Mouse (Mus musculus): Measurements from ENCODE around the gene Fam136a. TPM values are rescaled to one million over a fixed set of nuclear protein-coding genes. Genes with fewer than 3 reads are reported as not detected.
"Not testable (repeated sequence)": the region's sequence is repeated elsewhere in the genome, so short reads cannot be mapped to it uniquely, and the experiment has no call there.

Gene Fam136a
- total RNA-seq (2021), result 10 to 100 TPM; 11.3 to 12.6 TPM
- long read RNA-seq, experiment 1, transcript Fam136a-201 (3 exons, 1,643 nt), result major isoform, 31 of 33 reads
- long read RNA-seq, experiment 1, partial matches to known transcripts, result 0 of 33 reads
- long read RNA-seq, experiment 1, other reads (novel, unspliced or antisense), result 2 of 33 reads
- long read RNA-seq, experiment 2, transcript Fam136a-201 (3 exons, 1,643 nt), result major isoform, 31 of 34 reads
- long read RNA-seq, experiment 2, partial matches to known transcripts, result 0 of 34 reads
- long read RNA-seq, experiment 2, other reads (novel, unspliced or antisense), result 3 of 34 reads

DNA sequence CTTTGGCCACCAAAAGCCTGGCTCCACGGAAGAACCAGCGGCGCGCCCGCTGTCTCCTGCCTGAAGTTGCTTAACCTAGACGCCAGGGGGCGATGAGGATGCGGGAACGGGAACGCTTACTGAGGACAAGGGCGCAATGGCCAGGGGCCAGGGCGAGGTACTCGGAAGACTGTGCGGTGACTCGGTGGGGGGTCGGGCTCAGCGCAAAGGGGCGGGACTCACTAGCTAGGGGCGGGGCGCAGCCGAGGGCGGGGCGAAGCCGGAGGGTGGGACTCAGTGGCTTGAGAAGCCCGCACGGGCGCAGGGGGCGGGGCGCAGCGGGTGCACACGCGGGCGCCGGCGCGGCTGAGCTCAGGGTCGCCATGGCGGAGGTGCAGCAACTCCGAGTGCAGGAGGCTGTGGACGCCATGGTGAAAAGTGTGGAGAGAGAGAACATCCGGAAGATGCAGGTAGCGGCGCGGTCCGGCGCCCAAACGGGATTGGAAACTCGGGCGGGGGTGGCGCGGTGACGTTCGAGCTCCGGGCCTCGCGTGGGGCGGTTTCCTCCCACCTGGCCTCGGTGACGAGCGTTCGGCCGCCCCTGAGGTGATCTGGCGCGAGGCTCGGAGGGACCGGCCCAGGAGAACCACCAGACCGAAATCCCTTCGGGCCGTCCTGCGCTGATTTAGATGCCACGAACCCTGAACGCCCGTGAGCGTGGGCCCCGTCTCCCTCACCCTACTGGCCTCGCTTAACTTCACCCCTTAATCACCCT is at the start of gene Fam136a:
Fam136a (plus strand) TSS at position 276 of the 754 bp plus-strand sequence.
- peak; percentile 97 for DNase-seq (ENCODE audit: low spot score)

DNA sequence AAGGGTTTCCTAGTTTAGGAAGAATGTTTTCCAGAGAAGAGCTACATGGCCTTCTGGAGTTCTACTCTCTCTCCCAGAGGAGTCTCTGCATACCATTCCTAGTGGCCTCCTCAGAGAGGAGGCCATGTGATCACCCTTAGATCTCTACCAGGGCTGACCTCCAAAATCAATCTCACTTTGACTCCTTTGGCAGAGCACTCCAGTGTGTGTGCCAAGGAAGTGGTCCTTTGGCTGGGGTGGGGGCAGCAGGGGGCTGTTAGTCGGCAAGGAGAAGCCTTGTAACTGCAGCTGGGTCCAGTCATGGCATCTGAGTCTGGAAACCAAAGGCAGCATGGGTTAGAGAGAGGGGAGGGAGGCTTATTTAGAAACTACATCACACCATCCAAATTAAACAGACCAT is 48.4 kb upstream of the Fam136a start:
- no peak for DNase-seq (ENCODE audit: low spot score)

DNA sequence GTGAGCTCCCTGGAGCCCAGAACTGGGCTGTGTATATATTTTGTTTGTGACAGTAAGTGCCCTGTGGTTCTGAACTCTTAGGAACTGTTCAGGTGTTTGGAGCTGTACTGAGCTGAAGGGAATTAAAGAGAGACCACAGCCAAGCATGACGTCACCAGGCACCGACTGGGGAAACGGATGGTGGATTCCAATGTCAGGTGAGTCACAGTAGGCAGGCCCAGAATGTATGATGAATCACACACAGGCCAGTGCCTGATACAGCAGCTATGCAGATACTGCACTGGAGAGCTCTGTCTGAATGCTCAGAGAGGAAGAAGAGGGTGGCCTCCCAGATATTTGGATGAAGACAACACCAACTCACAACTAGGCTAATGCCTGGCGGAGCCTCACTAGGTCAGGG is 46.6 kb upstream of the Fam136a start:
- DNase-seq (ENCODE audit: low spot score), result no peak

DNA sequence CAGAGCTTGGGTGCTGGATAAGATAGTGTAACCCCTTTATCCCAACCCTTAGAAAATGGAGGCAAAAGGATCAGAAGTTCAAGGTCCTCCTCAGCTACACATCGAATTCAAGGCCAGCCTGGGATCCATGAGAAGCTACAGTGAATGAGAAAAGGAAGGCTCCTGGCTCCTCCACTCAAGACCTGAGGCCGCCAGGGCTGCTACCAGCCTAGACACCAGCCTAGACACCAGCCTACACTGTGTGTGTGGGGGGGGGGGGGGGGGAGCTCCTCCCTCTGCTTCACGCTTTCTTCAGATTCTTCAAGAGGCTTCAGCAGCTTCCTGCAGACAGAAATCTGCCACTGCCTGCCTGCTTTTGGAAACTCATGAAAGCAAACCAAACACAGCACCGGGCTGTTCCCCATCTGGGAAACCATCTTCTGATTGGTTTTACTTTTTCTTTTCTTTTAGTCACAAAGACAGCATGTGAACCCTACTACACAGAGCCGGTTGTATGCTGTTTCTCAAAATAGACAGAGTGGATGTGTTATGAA is 43.3 kb upstream of the Fam136a start:
- DNase-seq (ENCODE audit: low spot score), result no peak

DNA sequence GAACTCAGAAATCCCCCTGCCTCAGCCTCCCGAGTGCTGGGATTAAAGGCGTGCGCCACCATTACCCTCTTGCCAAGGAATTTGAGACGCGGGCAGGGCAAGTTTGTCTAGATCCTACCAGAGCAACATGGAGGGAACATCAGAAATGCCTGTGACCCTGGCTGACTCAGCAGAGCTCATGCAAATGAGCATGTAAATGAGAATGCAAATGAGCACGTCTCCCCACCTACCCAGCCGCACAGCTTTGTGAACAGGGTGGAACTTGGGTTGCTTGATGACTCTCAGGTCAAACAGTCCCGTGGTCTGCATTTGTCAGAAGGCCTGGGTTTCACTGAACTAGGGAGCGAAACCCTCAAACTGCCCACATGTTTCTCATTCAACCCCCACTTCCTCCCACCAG is 42.5 kb upstream of the Fam136a start:
- DNase-seq (ENCODE audit: low spot score), result no peak

DNA sequence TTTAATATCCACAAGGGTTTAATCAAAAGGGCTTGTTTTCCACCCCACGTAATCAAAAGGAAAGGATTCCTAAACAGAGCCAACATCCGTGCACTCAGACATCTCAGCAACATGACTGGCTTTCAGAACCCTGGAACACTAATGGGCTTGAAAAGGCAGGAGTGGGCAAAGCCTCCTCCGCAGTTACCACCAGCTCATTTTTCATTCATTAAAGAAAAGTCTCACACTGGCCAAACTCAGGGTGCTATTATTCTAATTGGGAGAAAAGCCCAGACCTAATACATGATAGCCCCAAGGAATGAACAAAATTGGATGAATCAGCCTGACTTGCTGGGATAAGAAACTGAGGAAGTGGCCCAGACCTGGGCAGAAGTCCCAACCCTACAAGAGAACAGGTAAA is 41.0 kb upstream of the Fam136a start:
- no peak for DNase-seq (ENCODE audit: low spot score)

DNA sequence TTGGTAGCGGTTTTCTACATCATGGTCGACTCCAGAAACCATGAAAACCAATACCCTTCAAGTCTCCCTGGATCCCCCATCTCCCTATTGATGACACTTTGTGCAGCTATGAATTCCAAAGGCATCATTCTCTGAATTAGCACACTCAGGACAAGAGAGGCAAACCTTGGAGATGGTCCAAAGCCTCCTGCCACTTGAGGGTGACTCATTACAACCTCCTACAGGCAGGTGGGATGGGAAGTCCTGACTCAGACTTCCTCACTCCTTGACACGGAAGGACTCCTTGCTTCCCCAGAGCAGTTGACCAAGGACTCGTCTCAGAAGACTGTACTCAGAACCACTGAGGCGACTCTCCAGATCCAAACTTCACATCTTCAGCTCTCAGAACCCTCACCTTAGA is 39.8 kb upstream of the Fam136a start:
- no peak for DNase-seq (ENCODE audit: low spot score)

DNA sequence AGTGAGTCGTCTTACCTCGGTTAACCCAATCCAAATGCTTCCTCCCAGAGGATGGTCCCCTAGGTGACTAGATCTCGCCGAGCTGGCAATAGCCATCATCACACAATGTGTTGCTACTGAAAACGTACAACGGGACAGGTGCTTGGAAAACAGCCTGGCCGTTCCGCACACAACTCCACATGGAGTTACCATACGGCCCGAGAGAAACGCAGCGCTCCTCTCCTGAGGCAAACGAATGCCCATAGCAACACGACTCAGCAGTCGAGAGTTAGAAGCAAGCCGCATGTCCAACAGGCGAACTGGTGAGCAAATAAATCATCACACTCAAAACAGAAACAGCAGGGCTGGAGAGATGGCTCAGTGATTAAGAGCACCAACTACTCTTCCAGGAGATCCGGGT is 38.6 kb upstream of the Fam136a start:
- no peak for DNase-seq (ENCODE audit: low spot score)

DNA sequence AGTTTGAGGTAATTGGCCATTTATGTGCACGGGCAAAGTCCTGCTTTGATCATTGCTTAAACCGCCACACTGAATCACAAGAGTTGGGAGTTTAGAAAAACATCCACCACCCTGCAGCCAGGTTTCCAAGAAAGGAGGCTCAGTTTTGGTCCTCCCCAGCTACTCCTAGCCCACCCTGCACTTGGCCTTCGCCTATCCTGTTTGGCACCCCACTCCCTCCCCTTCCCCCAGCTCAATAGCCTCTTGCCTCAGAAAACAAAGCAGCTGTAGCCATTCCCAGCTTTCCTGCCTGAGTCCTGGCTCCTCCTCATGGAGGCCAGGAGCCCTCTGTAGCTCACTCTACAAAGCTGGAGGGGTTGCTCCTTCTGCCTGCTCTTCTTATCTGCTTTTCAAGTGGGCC is 37.1 kb upstream of the Fam136a start:
- DNase-seq (ENCODE audit: low spot score), result no peak

DNA sequence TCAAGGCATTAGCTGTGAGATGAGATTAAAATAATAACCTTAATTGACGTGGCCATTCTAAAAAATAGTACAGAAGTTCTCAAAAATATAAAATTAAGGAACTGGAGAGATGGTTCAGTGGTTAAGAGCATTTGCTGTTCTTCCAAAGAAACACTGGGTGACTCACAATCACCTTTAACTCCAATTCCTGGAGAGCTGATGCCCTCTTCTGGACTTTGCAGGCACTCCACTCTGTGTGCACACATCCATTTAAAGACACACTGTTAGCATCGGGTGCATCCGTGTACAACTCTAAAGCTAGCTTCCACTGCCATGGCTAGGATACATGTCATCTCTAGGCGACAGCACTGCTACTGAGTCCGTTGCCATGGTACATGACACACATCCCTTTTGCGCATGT is 35.5 kb upstream of the Fam136a start:
- DNase-seq (ENCODE audit: low spot score), result no peak

DNA sequence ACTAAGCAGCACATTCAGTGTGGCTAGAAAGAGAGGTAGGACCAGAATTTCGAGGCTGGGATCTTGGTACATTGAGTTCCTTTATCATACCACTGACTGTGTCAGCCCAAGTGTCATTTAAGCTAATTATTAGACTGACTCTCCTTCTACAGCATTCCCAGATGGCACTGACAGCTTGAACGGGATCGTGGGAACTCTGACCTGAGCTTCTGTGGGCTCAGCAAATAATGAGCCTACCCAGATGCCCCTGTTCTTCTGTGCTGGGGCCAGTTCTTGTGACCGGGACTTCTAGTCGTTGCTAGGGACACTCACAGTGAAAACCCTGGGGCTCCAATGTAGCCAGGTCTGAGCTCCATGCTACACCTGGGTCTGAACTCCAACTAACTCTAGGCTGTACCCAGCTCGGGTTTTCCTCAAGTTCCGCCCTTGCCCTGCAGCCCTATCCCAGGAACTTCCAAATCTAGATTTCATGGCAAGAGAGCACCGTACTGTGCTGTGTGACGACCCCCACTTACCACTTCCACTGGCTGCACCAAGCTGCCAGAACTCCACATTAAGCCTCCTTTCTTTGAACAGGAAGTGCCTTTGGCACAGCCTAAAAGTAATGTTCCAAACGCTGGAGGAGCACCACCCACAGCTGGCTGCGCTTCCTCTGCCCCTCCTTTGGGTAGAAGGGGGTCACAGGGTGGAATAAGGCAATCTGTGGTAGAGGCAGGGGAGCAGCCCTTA is 30.2 kb upstream of the Fam136a start:
- DNase-seq (ENCODE audit: low spot score), result no peak

DNA sequence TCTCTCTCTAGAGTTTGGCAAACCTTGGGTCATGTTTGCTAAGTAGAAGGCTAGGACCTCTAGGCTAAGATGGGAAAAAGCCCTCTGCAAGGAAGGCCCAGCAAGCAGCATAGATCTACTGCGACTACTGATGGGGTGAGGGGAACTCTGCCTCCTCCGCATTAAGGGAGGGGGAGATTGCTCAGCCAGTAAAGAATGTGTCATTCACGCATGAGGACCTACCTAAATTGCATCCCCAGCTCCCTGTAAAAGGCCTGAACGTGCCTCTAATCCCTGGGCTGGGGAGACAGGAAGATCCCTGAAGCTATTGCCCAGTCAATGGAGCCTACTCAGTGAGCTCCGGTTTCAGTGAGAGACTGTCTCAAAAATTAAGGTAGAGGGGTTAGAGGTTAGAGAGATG is 29.6 kb upstream of the Fam136a start:
- no peak for DNase-seq (ENCODE audit: low spot score)

DNA sequence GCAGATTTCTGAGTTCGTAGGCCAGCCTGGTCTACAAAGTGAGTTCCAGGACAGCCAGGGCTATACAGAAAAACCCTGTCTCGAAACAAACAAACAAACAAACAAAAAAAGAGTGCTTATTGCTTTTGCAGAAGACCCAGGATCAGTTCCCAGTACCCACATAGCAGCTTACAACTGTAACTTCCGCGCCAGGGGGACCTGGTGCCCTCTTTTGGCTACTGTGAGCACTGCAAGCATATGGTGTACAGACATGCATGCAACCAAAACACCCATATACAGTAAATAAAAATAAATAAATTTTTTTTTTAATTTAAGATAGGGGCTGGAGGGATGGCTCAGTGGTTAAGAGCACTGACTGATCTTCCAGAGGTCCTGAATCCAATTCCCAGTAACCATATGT is 29.1 kb upstream of the Fam136a start:
- DNase-seq (ENCODE audit: low spot score), result not testable (repeated sequence)

DNA sequence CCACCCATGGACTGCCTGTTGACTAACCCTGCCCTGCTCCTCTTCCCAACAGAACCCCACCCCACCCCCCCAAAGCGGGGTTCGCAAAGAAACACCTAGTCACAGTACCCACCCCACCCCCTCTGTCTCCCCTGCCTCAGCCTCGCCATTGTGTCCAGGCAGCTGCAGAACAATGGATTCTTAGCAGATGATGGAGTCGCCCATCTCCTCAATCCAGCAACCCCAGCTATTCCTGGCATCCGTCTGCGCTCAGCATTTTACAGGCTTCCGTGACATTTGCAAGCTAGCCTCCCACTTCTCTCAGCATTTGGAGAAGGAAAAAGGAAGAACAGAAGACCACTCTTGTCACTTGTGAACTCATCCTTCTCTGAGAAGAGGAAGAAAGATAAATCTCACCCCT is 21.8 kb upstream of the Fam136a start:
- no peak for DNase-seq (ENCODE audit: low spot score)

DNA sequence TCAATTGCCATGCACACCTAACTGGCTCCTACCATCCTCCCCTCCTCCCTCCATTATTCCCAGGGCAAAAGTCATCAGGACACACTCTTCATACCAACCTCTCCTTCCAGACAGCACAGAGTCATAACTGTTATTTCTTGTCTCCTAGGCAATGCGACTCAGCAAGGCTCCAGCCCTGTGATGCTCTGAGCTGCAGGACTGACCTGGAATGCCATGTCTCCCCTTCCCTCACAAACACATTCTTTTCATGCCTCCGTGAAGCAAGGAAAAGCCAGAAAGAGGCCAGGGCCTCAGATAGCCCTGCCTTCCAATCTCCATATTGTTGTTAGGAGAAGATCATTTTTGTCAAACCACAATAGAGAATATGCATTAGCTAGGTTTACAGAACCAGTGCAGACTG is 19.4 kb upstream of the Fam136a start:
- no peak for DNase-seq (ENCODE audit: low spot score)

DNA sequence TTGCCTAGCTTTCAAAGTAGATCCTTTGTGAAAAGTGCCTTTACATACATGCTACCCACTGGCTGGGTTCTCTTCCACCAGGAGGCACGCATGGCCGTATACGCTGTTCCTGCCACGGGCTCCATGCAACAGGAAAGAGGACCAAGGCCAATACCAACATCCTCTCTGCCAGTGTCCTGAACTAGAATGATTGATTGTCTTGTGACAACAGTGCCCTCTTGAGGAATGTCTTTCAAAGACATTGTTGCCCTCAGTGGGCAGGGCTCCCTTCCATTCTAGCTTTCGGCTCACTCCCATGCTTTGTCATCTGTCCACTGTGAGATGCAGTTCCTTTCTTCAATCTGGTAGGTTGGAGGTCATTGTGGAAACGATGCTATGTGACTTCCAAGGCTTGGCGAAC is 16.2 kb upstream of the Fam136a start:
- no peak for DNase-seq (ENCODE audit: low spot score)

DNA sequence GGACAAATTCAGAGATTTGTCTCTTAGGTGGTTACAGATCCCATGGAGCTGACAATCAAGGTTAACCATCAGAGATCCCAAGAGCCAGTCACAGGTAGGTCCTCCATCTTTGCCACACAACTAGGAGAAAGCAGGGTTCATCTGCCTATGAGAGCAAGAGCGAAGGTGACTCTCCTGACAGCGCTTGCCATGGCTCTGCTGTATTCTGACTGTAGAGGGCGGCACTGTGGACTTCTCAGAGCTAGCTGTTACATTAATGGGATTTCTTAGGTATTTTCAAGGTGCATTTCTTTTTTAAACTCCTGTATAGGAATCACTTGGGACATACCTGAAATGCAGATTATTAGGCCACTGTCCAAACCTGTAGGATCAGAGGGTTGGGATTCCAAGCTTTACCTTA is 10.5 kb upstream of the Fam136a start:
- no peak for DNase-seq (ENCODE audit: low spot score)

DNA sequence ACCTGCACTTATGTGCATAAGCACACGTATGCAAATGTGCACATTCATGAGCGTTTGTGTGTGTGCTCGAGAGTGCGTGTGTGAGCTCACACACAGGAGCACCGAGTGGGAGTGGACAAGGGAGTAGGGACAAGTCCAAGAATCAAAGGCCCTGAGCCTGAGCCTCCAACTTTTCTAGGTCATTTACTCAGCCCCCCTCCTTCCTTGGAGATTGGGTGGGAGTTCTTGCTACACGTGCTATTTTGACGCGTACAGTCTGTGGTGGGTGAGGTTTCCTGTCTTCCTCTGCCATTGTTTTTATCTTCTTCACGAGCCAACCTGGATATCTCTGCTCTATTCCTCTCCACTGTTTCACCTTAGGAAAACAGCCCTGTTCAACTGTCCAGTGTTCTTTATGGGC is 8.5 kb upstream of the Fam136a start:
- DNase-seq (ENCODE audit: low spot score), result no peak

DNA sequence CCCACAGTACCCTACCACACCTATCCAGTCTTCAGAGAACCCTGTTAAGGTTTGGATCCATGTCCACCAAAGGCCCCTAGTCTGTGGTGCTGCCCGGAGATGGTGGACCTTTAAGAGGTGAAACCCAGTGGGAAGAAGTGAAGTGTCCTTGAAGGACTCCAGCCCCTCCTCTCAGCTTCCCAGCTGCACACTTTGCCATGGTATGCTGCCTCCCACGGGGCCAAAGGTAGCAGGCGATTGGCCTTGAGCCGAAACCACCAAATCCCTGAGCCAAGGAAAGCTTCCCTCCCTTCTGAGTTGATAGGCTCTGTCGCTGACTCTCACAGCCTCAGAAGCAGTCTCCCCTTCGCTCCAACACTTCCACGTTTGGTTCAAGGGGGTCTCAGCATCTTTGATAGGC is 4.8 kb upstream of the Fam136a start:
- no peak for DNase-seq (ENCODE audit: low spot score)

DNA sequence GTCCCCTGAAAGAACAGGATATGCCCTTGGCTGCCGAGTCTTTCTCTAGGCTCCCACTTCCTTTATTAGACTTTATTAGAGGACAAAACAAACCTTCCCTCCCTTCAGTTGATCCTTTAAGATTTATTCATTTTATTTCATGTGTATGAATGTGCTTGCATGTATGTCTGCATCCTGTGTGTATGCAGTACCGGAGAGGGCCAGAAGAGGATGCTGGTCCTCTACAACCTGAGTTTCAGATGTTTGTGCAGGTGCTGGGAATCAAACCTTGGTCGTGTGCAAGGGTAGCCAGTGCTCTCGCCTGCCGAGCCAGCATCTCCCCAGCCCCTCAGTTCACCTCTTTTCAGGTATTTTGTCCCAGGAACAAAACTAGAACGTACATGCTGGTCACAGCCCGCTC is 4.1 kb upstream of the Fam136a start:
- no peak for DNase-seq (ENCODE audit: low spot score)

DNA sequence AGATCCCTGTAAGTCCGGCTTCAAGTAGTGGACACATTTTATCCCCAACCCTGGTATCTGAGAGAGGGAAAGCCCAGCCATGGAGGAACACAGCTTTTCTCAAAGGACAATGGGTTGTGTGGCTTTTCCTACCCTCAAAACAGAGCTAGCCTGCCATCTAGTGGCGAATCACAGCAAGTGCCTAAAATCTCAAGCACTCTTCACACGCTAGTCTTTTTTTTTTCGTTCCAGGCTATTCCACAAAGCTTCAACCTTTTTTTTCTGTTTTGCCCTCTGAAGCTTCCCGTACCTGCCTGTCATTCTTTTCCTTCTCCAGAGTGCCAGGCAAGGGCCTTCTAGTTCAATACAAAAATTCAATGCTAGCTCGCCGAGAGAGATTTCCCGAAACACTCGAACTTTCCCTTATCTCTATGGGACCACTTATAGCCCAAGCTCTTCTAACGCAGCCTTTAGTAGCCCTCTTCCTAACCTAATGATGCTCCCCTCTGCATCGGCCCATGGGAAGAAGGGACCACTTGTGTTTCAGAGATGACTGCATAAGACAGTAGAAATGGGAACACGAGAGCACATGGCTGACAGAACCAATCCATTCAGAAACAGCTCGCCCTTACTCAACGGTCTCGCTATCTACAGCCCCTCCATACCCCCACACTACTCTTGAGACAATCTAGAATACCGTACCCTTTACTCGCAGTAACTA is 854 bp upstream of the Fam136a start:
- DNase-seq (ENCODE audit: low spot score), result peak; percentile 77

Data from gastrocnemius, adult 18-20 months (tissue).